7 mouse cellular contexts compared by ENCODE assay signal in the genomic region with DNA sequence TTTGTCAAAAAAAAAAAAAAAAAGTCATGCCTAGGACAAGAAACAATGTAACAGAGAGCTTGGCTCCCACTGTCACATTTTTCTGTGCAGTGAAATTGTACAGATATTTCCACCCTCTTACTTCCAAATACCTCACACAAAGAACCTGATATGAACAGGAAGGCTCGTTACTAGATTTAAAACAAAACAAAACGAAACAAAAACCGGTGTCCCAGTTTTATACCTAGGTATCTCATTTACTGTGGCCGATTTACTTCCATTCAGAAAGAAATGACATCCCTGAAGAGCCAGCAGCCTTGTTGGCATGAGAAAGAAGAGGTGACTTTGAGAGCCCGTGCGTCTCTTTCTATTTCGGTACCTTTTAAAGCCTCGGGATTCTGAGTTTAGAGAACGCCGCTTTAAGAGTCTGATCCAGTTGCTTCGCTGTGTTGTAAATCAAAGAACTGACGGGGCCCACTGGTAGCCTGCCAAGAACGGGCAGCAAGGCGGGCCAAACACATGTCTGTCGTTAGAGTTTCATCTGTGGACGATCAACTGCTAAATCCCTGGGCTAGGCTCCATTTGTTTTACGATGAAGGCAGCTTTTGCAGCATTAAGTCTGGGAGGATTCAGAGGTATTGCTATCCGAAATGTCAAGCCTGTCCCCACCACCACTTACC.
DNase-seq lines count a peak whose midpoint lies in the region; ATAC-seq lines count a peak whose summit lies in the region.

No protein-coding gene starts in this region.

- no peak overlapping the region for H3K4me3 ChIP-seq in hindbrain, embryonic 14.5 days (replicated peaks; ENCODE audit: low read length)

- 65% methylated on average over 18 of the region's 18 CpGs for WGBS in hindbrain, embryonic 14.5 days

- H3K4me2 ChIP-seq in hindbrain, embryonic 14.5 days (replicated peaks), result no peak overlapping the region; the same call in 1 of the 2 replicates

- peak; percentile 88 for DNase-seq in adrenal gland, adult 2 months
- DNase-seq in frontal cortex, postnatal 14 days (ENCODE audit: low spot score in 2 of 2), result peak; percentile 19 to 53
- DNase-seq in hindbrain, embryonic 14.5 days (ENCODE audit: low spot score), result peak; percentile 73
- DNase-seq in layer of hippocampus, adult 9-10 months (ENCODE audit: low spot score), result peak; percentile 22
- DNase-seq in testis, postnatal 10 days (ENCODE audit: low spot score), result peak; percentile 61

- peaks cover 48% of the 10 kb centered on the region for H3K36me3 ChIP-seq in hindbrain, embryonic 14.5 days (replicated peaks; ENCODE audit: control insufficient read depth, insufficient read depth)

- H3K9ac ChIP-seq in hindbrain, embryonic 14.5 days, result no peak overlapping the region

- H3K27me3 ChIP-seq in hindbrain, embryonic 14.5 days (ENCODE audit: control insufficient read depth, insufficient read depth, low read length), result no peaks in the 10 kb centered on the region

- no peaks in the 10 kb centered on the region for H3K4me1 ChIP-seq in hindbrain, embryonic 14.5 days (replicated peaks; ENCODE audit: control insufficient read depth, insufficient read depth, low read length)

- ATAC-seq in CD4-positive, CD25-positive, alpha-beta regulatory T cell, adult 4 months, result peak; percentile 58
- peak; percentile 69 for ATAC-seq in hindbrain, embryonic 14.5 days (ENCODE audit: low FRiP score)
- peak; percentile 67 for ATAC-seq in megakaryocyte progenitor cell, adult 5-6 weeks (replicated peaks; ENCODE audit: poor library complexity)

- peaks cover 5% of the 10 kb centered on the region; the same call in 1 of the 2 replicates for H3K9me3 ChIP-seq in hindbrain, embryonic 14.5 days (ENCODE audit: control insufficient read depth, low read length)

- H3K27ac ChIP-seq in hindbrain, embryonic 14.5 days, result peak overlapping the region; percentile 72

Comparison
In these comparisons a context has a peak if more than half of its experiments do, and no peak if none do; other contexts are left out.
1. DNase-seq: peak in every context shown above with its lines; median percentile 88 in adrenal gland, adult 2 months; 73 in hindbrain, embryonic 14.5 days; 61 in testis, postnatal 10 days; 36 in frontal cortex, postnatal 14 days; 22 in layer of hippocampus, adult 9-10 months.